Mouse (Mus musculus) mouse embryonic stem cell (cell line): ENCODE measurements at regions not wholly inside any gene's neighbourhood (a gene's known extent, or its start where the extent isn't known, plus 50 kb on each side); places are given as distances from the start of the nearest gene placed in this dataset.

Experiments
- in situ Hi-C, 2 experiments: fragments of 300-500 bp; cut with MboI; formaldehyde crosslinking; loops; 1 replicate in 1 of 2; 3 replicates in 1 of 2; pipeline ENCODE4 v1.14.3; 2019 to 2020; ENCODE audit warnings: low sequenced_read_pairs in 2 of 2, low pct_unique_long_range_greater_than_20kb in 1 of 2, mixed read lengths in 1 of 2; ENCODE audit not compliant: unreplicated experiment in 1 of 2

GRCm38 (mm10) chr11:45550376-45550775 is 301.5 kb upstream of the Clint1 start:
- in situ Hi-C loops = no loop called here

GRCm38 (mm10) chr11:45577469-45578154 is 274.2 kb upstream of the Clint1 start:
- in situ Hi-C loops = no loop called here

GRCm38 (mm10) chr11:45592335-45592734 is 259.5 kb upstream of the Clint1 start:
- in situ Hi-C loops = no loop called here

DNA sequence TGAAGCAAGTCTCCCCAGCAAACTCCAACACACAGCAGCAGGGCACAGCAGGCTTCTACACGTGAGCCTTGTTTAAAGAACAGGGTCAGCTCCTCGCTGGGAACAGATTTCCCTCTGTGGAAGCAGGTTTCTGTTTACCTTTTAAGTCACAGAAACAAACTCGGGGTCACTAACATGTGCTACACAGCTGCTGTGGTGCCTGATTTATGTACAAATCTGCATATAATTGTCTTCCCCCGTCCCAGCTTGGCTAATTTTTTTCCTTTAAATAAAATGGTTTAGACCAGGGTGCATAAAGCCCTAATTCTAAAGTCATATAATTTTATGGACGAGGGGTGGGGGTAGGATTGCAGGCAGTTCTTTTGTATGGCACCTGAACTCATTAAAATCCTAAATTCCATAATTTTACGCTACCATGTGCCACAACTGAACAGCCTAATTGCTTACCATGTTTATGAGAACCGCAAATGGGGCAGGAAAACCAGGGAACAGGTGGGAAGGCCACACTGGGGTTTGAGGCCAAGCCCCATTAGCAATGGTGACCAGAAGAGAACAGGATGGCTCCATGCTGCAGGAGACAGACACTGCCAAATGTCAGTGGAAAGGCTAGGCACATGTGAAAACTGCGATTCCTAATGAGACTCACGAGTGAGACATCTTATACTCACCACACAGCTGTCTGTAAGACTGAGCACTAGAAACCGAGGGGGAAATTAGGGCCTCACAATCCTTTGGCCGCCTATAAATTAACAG is 258.8 kb upstream of the Clint1 start:
- in situ Hi-C loops = no loop called here

- in situ Hi-C loops = no loop called here
These were observed 256.5 kb upstream of the Clint1 start for GRCm38 (mm10) chr11:45595372-45595771.

- in situ Hi-C loops = no loop called here
These were observed 230.0 kb upstream of the Clint1 start for GRCm38 (mm10) chr11:45621824-45622223.

GRCm38 (mm10) chr11:45622701-45623100 is 229.2 kb upstream of the Clint1 start:
- in situ Hi-C loops = no loop called here

DNA sequence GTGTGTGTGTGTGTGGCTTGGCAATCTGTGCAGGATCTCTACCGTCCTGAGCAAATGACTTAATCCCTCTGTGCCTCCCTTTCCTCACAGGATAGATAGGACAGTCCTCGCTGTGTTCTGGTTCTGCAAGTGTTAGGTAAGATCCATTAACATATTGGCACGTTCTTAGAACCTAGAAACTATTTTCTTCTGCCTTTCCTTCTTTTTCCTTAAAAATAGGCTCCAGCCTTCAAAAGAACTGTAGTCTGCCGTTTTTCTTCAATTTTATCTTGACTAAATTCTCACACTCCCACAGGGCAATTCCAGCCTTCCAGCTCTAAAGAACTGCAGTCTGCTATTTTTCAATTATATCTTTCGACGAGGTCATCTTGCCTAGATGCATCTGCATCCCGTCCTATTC is 227.6 kb upstream of the Clint1 start:
- in situ Hi-C loops = no loop called here

DNA sequence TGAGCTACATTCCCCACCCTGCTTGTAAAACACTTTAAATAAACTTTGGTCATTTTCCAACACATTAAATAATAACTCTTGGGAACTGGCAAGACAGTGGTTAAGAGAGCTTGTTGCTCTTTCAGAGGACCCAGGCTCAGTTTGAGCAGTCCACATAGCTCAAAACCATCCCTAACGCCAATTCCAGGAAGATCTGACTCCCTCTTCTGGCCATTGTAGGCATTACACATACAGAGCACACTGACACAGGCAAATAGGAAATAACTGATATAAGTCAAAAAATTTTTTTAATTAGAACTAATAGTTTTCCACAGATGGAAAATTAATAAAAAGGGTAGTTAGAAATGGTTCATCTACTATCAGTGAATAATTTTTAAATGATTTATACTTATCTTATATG is 222.6 kb upstream of the Clint1 start:
- in situ Hi-C loops = loop anchor here in 1 of 2 experiments (25.0 kb wide), 1 partner anchor 1017 kb away; the partner anchor contains the start of gene Ebf1

DNA sequence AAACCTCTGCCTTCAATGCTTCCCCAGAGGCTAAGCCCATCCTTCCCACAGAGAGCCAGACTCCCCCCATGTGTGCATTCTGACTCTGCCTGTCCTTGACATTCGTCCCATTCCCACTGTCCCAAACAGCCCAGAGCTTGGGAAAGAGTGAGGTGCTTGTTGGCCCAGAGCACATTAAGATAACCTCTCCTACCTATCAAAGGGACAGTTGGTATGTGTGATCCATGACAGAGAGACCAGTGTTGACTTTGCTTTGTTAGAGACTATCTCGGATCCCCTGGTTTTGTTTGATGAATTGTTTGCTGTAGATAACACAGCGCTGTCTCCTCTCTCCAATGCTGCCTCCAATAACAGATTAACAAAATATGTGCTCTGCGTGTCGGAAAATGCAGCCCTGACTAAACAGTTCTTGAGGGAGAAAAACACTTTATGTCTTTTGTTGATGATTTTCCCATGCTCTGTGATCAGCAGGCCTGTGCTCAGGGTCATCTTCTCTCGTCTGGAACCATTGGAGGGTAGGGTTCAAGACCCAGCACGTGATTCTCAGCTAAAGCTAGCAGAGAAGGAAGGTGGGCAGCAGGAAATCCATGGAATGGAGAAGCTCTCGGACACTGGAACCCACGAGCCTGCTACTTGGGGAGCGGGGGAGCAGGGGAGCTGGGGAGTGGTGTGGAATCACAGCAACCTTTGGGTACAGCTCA is 217.2 kb upstream of the Clint1 start:
- in situ Hi-C loops = loop anchor here in 1 of 2 experiments (25.0 kb wide), 1 partner anchor 1022 kb away; the partner anchor contains the start of gene Ebf1

DNA sequence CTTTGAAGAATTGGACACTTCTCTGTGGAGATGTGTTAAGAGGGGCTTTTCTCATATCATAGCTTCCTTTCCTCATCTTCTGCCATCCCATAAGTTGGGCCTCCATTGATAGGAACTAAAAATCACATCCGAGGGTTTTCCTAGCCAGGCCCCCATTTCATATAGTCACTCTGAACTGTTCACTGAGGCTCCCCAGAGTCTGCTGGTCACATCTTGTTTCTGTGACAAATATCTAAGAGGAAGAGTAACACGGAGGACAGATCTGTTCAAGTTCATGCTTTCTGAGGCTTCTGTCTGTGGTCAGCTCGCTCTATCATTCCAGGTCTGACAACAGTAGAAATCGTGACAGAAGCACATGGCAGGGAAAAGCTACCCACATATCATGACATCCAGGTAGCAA is 216.0 kb upstream of the Clint1 start:
- in situ Hi-C loops = loop anchor here in 1 of 2 experiments (25.0 kb wide), 1 partner anchor 1024 kb away; the partner anchor contains the start of gene Ebf1

DNA sequence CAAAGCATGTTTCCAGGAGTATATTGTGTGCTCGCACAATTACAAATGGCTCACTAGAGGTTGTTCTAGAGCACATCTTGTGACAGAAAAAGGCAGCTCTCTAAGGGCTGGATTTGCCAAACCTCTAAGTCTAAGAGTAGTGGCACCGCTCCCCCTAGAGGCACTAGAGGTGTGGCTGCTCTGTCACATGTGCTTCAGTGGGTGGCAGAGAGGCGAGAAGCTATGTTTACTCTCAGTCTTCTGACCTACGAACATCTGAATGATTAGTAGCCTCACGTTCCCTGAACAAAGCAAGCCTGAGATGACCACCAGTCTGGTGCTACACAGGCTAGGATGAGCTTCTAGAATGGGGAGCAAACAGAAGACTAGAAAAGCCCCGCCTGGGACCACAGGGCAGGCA is 212.6 kb upstream of the Clint1 start:
- in situ Hi-C loops = loop anchor here in 1 of 2 experiments (25.0 kb wide), 1 partner anchor 1027 kb away; the partner anchor contains the start of gene Ebf1

- in situ Hi-C loops = loop anchor here (10.0 to 25.0 kb wide), 2 partner anchors 1030 to 1047 kb away; partner anchors contain the start of gene Ebf1 (in 1 of the 2)
These were observed 209.6 kb upstream of the Clint1 start for GRCm38 (mm10) chr11:45642142-45642756.

DNA sequence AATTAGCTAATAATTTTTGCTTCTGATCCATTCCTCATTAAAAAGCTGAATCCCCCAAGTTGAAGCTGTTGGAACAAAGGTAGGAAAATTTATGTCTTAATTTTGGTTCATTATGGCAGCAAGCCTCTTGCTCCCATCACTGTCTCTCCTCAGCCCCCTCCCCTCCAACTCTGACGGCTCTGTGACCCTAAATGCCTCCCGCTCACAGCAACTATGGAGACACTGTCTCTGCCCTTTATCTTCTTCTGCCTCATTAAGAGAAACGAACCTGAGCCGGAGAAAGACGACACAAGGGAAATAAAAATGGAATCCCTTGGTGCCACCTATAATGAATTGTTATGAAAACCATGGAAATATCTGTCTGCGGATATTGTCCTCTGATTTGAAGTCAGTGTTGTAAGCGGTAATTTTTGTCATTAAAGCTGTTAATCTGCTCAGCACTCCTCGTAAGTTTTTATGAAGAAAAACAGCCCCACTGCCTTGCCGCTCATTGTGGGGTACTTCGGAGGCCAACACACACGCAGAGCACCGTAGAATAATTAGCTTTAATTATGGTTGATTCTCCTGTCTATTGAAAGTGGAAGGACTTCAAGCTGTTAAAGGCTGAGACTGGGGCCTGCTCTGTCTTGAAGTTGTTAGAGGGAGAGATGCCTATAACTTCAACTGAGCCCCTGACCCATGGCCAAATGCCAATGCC is 208.1 kb upstream of the Clint1 start:
- in situ Hi-C loops = loop anchor here (10.0 to 25.0 kb wide), 2 partner anchors 1031 to 1049 kb away; partner anchors contain the start of gene Ebf1 (in 1 of the 2)

DNA sequence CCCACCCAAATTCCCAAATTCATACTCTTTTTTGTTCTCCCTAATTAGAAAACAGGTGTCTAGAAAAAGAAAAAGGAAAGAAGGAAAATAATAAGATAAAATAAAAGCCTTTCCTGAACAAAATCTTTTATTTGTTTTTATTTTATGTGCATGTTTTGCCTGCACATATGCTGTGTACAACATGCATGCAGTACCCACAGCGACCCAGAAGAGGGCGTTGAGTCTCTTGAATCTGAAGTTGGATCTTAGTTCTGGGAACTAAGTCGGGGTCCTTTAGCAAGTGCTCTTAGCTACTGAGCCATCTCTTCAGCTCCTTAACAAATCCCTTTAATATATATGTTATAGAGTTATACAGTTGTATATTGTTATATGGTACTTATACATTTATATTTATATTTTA is 206.0 kb upstream of the Clint1 start:
- in situ Hi-C loops = loop anchor here (10.0 to 25.0 kb wide), 2 partner anchors 1034 to 1051 kb away; partner anchors contain the start of gene Ebf1 (in 1 of the 2)

- in situ Hi-C loops = loop anchor here (10.0 to 25.0 kb wide), 2 partner anchors 1036 to 1053 kb away; partner anchors contain the start of gene Ebf1 (in 1 of the 2)
These were observed 204.0 kb upstream of the Clint1 start for GRCm38 (mm10) chr11:45647888-45648287.

DNA sequence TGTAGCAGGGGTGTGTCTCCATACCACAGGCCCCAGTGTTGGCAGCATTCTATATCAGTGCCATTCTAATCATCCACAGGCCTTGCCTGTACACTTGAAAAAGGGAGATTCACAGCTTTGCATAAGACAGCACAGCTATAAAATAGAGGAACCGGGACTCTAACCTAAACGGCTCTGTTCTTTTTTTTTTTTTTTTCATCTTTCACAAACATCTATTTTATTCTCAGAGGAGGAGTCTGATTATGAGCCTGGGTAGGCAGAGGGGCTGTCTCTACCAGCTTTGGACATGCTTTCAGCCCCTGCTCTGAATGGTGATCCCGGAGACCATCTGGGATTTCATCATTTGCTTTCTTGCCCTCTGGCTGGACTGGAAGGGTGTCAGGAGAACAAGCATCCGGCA is 195.6 kb upstream of the Clint1 start:
- in situ Hi-C loops = no loop called here
